Mouse (Mus musculus): ENCODE results near the gene Spaca7. TPM values are rescaled to one million over a fixed set of nuclear protein-coding genes. Genes with fewer than 3 reads are reported as not detected.

Spaca7 gene
- not detected in 2 replicates for polyA plus RNA-seq (2015; fragmentation: Nextera tagmentation; extraction: Ambion mirVana)

GRCm38 (mm10) chr8:12572814-12573534 is at the start of gene Spaca7:
Gene Spaca7 (plus strand): TSS chr8:12573029.
- H3K9ac ChIP-seq (ENCODE audit: low read depth, low read length) = no peak within 1 kb of the TSS
- H3K4me3 ChIP-seq (ENCODE audit: low read depth, low read length) = no peak within 1 kb of the TSS
- peaks cover 8% of the 10 kb centered on the region; the same call in 1 of the 2 replicates for H3K27me3 ChIP-seq (ENCODE audit: control insufficient read depth, insufficient read depth, low read depth, low read length)
- no peaks in the 10 kb centered on the region for H3K9me3 ChIP-seq (replicated peaks; ENCODE audit: control insufficient read depth, low read length, poor library complexity, severe bottlenecking)
- no peak within 1 kb of the TSS for H3K4me2 ChIP-seq (ENCODE audit: low read length)
- no peak for ATAC-seq
- no peak within 1 kb of the TSS for H3K27ac ChIP-seq (ENCODE audit: low read length)
- no peaks in the 10 kb centered on the region for H3K4me1 ChIP-seq (ENCODE audit: control insufficient read depth, insufficient read depth, low read length)
- no peaks in the 10 kb centered on the region for H3K36me3 ChIP-seq (ENCODE audit: control insufficient read depth, insufficient read depth, low read length)
- WGBS = 78% methylated on average over 14 of the region's 14 CpGs

GRCm38 (mm10) chr8:12524279-12524678 is 48.5 kb upstream of the Spaca7 start:
- H3K9me3 ChIP-seq (replicated peaks; ENCODE audit: control insufficient read depth, low read length, poor library complexity, severe bottlenecking) = peaks cover 3% of the 10 kb centered on the region; the same call in 1 of the 2 replicates
- no peaks in the 10 kb centered on the region for H3K36me3 ChIP-seq (ENCODE audit: control insufficient read depth, insufficient read depth, low read length)
- ATAC-seq = no peak
- no peak overlapping the region for H3K9ac ChIP-seq (ENCODE audit: low read depth, low read length)
- no peak overlapping the region for H3K27ac ChIP-seq (ENCODE audit: low read length)
- no peaks in the 10 kb centered on the region for H3K27me3 ChIP-seq (ENCODE audit: control insufficient read depth, insufficient read depth, low read depth, low read length)
- H3K4me3 ChIP-seq (ENCODE audit: low read depth, low read length) = no peak overlapping the region
- WGBS = 27% methylated on average over 1 of the region's 1 CpGs
- H3K4me2 ChIP-seq (ENCODE audit: low read length) = no peak overlapping the region
- H3K4me1 ChIP-seq (ENCODE audit: control insufficient read depth, insufficient read depth, low read length) = no peaks in the 10 kb centered on the region

GRCm38 (mm10) chr8:12528659-12529058 is 44.2 kb upstream of the Spaca7 start:
- no peak for ATAC-seq
- no peak overlapping the region for H3K4me3 ChIP-seq (ENCODE audit: low read depth, low read length)
- no peaks in the 10 kb centered on the region for H3K4me1 ChIP-seq (ENCODE audit: control insufficient read depth, insufficient read depth, low read length)
- no peak overlapping the region for H3K9ac ChIP-seq (ENCODE audit: low read depth, low read length)
- no peaks in the 10 kb centered on the region for H3K9me3 ChIP-seq (replicated peaks; ENCODE audit: control insufficient read depth, low read length, poor library complexity, severe bottlenecking)
- no peaks in the 10 kb centered on the region for H3K36me3 ChIP-seq (ENCODE audit: control insufficient read depth, insufficient read depth, low read length)
- WGBS = 79% methylated on average over 2 of the region's 2 CpGs
- no peaks in the 10 kb centered on the region for H3K27me3 ChIP-seq (ENCODE audit: control insufficient read depth, insufficient read depth, low read depth, low read length)
- H3K27ac ChIP-seq (ENCODE audit: low read length) = no peak overlapping the region
- no peak overlapping the region for H3K4me2 ChIP-seq (ENCODE audit: low read length)

- no peak overlapping the region for H3K4me2 ChIP-seq (ENCODE audit: low read length)
- no peaks in the 10 kb centered on the region for H3K36me3 ChIP-seq (ENCODE audit: control insufficient read depth, insufficient read depth, low read length)
- 78% methylated on average over 9 of the region's 9 CpGs for WGBS
- H3K9ac ChIP-seq (ENCODE audit: low read depth, low read length) = no peak overlapping the region
- no peak for ATAC-seq
- no peaks in the 10 kb centered on the region for H3K4me1 ChIP-seq (ENCODE audit: control insufficient read depth, insufficient read depth, low read length)
- H3K4me3 ChIP-seq (ENCODE audit: low read depth, low read length) = no peak overlapping the region
- no peak overlapping the region for H3K27ac ChIP-seq (ENCODE audit: low read length)
- H3K27me3 ChIP-seq (ENCODE audit: control insufficient read depth, insufficient read depth, low read depth, low read length) = no peaks in the 10 kb centered on the region
- no peaks in the 10 kb centered on the region for H3K9me3 ChIP-seq (replicated peaks; ENCODE audit: control insufficient read depth, low read length, poor library complexity, severe bottlenecking)
These were observed 37.2 kb upstream of the Spaca7 start for GRCm38 (mm10) chr8:12535617-12536016.

DNA sequence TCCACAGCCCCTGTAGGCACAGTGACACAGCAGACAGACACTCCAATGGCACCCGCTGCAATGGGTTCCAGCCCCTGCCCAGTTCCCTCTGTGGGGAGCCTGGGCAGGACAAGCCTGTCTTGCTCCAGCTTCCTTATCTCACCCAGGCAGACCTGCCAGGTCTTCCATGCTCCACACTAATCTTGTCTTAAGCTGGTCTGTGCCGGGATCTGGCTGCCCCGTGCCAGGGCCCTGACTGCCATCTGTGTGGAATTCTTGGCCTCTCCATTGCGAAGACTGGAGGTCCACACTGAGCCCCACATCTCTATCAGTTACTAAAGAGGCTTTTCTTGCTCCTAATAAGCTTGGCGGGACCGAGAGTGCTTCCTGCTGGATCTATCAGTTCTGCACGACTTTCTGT is 36.5 kb upstream of the Spaca7 start:
- peak; percentile 48; the same call in 1 of the 2 replicates for ATAC-seq
- no peaks in the 10 kb centered on the region for H3K27me3 ChIP-seq (ENCODE audit: control insufficient read depth, insufficient read depth, low read depth, low read length)

DNA sequence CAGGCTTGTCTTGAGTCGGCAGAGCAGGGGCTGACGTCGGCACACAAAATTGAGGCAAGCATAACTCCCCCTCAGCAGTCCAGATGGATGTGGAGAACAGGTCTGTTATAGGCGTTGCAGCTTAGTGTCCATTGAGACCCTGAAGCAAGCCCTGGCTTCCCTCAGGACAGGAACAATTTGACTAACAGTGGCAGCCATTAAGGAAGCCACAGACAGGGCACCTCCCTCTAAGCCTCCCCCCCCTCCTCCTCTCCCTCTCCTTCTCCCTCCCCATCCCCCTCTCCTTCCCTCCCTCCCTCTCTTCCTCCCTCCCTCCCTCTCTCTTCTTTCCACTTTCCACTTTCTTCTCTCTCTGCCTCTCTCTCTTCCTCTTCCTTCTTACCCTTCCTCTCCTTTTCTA is 27.6 kb upstream of the Spaca7 start:
- no peaks in the 10 kb centered on the region; the same call in 1 of the 2 replicates for H3K4me1 ChIP-seq (ENCODE audit: control insufficient read depth, insufficient read depth, low read length)
- no peak overlapping the region for H3K9ac ChIP-seq (ENCODE audit: low read depth, low read length)
- no peak overlapping the region for H3K4me3 ChIP-seq (ENCODE audit: low read depth, low read length)
- WGBS = 29% methylated on average over 4 of the region's 4 CpGs
- no peak overlapping the region for H3K4me2 ChIP-seq (ENCODE audit: low read length)
- H3K27me3 ChIP-seq (ENCODE audit: control insufficient read depth, insufficient read depth, low read depth, low read length) = no peaks in the 10 kb centered on the region
- no peaks in the 10 kb centered on the region for H3K36me3 ChIP-seq (ENCODE audit: control insufficient read depth, insufficient read depth, low read length)
- ATAC-seq = no peak
- no peak overlapping the region for H3K27ac ChIP-seq (ENCODE audit: low read length)
- H3K9me3 ChIP-seq (replicated peaks; ENCODE audit: control insufficient read depth, low read length, poor library complexity, severe bottlenecking) = no peaks in the 10 kb centered on the region

More for the DNA sequence above, 36.5 kb upstream of the Spaca7 start:
- H3K4me3 ChIP-seq (ENCODE audit: low read depth, low read length) = no peak overlapping the region
- no peaks in the 10 kb centered on the region for H3K9me3 ChIP-seq (replicated peaks; ENCODE audit: control insufficient read depth, low read length, poor library complexity, severe bottlenecking)
- no peak overlapping the region for H3K9ac ChIP-seq (ENCODE audit: low read depth, low read length)
- no peaks in the 10 kb centered on the region for H3K4me1 ChIP-seq (ENCODE audit: control insufficient read depth, insufficient read depth, low read length)
- 75% methylated on average over 7 of the region's 7 CpGs for whole genome bisulfite sequencing
- no peak overlapping the region for H3K27ac ChIP-seq (ENCODE audit: low read length)
- H3K4me2 ChIP-seq (ENCODE audit: low read length) = no peak overlapping the region
- H3K36me3 ChIP-seq (ENCODE audit: control insufficient read depth, insufficient read depth, low read length) = no peaks in the 10 kb centered on the region

GRCm38 (mm10) chr8:12545671-12546070 is 27.2 kb upstream of the Spaca7 start:
- H3K27ac ChIP-seq (ENCODE audit: low read length) = no peak overlapping the region
- no peak for ATAC-seq
- H3K36me3 ChIP-seq (ENCODE audit: control insufficient read depth, insufficient read depth, low read length) = no peaks in the 10 kb centered on the region
- H3K9me3 ChIP-seq (replicated peaks; ENCODE audit: control insufficient read depth, low read length, poor library complexity, severe bottlenecking) = no peaks in the 10 kb centered on the region
- H3K9ac ChIP-seq (ENCODE audit: low read depth, low read length) = no peak overlapping the region
- H3K4me3 ChIP-seq (ENCODE audit: low read depth, low read length) = no peak overlapping the region
- no peaks in the 10 kb centered on the region for H3K27me3 ChIP-seq (ENCODE audit: control insufficient read depth, insufficient read depth, low read depth, low read length)
- 78% methylated on average over 4 of the region's 4 CpGs for WGBS
- no peak overlapping the region for H3K4me2 ChIP-seq (ENCODE audit: low read length)
- H3K4me1 ChIP-seq (ENCODE audit: control insufficient read depth, insufficient read depth, low read length) = no peaks in the 10 kb centered on the region; the same call in 1 of the 2 replicates

DNA sequence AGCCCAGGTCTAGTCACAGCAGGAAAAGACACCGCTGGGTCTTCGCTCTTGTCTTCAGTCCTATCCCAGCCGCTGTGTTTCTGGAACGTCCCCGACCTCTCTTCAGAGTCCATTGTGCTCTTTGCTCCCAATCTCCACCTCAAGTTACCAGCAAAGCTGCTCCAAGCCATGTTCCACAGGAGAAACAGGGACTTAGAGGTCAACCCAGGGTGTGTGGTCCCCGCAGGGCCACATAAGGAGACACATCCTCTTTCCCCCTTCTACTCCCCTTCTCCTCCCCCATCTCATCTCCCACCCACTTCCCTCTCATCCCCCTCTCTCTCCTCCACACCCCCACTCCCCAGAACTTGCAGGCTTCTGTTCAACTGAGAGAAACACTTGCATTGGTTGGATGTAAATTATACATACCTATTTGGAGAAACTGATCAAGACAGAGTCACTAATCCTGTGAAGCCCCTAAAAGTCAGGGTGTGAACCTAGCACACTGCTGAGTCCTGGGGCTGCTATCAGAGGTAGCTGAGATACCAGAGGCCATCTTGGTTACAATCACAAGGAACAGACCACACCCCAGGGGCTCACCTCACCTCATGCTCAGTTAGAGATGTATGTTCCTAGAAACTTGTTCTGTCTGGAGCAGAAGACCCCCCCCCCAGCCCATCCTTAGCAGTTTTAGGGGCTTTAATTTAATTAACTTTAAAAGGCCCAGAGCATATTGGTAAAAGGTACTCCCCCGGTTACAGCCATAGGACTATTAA is 25.2 kb upstream of the Spaca7 start:
- Histone ChIP-seq H3K36me3 (ENCODE audit: control insufficient read depth, insufficient read depth, low read length) (no peaks in the 10 kb centered on the region), H3K4me3 (ENCODE audit: low read depth, low read length) (no peak overlapping the region), H3K27ac (ENCODE audit: low read length) (no peak overlapping the region), H3K4me1 (ENCODE audit: control insufficient read depth, insufficient read depth, low read length) (no peaks in the 10 kb centered on the region; the same call in 1 of the 2 replicates), H3K9me3 (replicated peaks; ENCODE audit: control insufficient read depth, low read length, poor library complexity, severe bottlenecking) (peaks cover 4% of the 10 kb centered on the region; the same call in 1 of the 2 replicates), H3K9ac (ENCODE audit: low read depth, low read length) (no peak overlapping the region), H3K27me3 (ENCODE audit: control insufficient read depth, insufficient read depth, low read depth, low read length) (no peaks in the 10 kb centered on the region), H3K4me2 (ENCODE audit: low read length) (no peak overlapping the region)
- ATAC-seq = 0 out of 2 replicates have a peak, but pooled peaks have one; percentile 3
- 50% methylated on average over 7 of the region's 7 CpGs for WGBS

- no peaks in the 10 kb centered on the region for H3K36me3 ChIP-seq (ENCODE audit: control insufficient read depth, insufficient read depth, low read length)
- no peaks in the 10 kb centered on the region; the same call in 1 of the 2 replicates for H3K4me1 ChIP-seq (ENCODE audit: control insufficient read depth, insufficient read depth, low read length)
- H3K9me3 ChIP-seq (replicated peaks; ENCODE audit: control insufficient read depth, low read length, poor library complexity, severe bottlenecking) = peaks cover 4% of the 10 kb centered on the region; the same call in 1 of the 2 replicates
- no peak overlapping the region for H3K9ac ChIP-seq (ENCODE audit: low read depth, low read length)
- WGBS = 7% methylated on average over 15 of the region's 15 CpGs
- peak; percentile 51; the same call in 1 of the 2 replicates for ATAC-seq
- no peak overlapping the region for H3K27ac ChIP-seq (ENCODE audit: low read length)
- H3K4me2 ChIP-seq (ENCODE audit: low read length) = no peak overlapping the region
- H3K27me3 ChIP-seq (ENCODE audit: control insufficient read depth, insufficient read depth, low read depth, low read length) = no peaks in the 10 kb centered on the region
- no peak overlapping the region for H3K4me3 ChIP-seq (ENCODE audit: low read depth, low read length)
These were observed 24.6 kb upstream of the Spaca7 start for GRCm38 (mm10) chr8:12548255-12548654.

All from midbrain, embryonic 16.5 days (tissue).